8 mouse cellular contexts compared by ENCODE assay signal in genomic region chr7:25686680-25687531, GRCm38 (mm10). TPM values are rescaled to one million over a fixed set of nuclear protein-coding genes. Genes with fewer than 3 reads are reported as not detected.
DNase-seq lines count a peak whose midpoint lies in the region; ATAC-seq and TF ChIP-seq lines count a peak whose summit lies in the region.

TSS of gene Tgfb1 (plus strand) at chr7:25687002.

- peak; percentile 81 for TF ChIP-seq CTCF in layer of hippocampus, adult 2 months (conservative IDR thresholded peaks at IDR 0.05)
- peak; percentile 99; the same call in 1 of the 2 replicates for TF ChIP-seq CTCF in heart, adult 2 months (IDR thresholded peaks at IDR 0.05)

- intact Hi-C loops in heart, adult 2 months (cut with DNase I): loop anchor here (2.0 to 5.0 kb wide), 3 partner anchors 34 to 120 kb away; partner anchors contain the start of gene Hnrnpul1

- no peaks in the 10 kb centered on the region for H3K27me3 ChIP-seq in heart, adult 2 months (ENCODE audit: control insufficient read depth, insufficient read depth, low read length)
- peaks cover 26% of the 10 kb centered on the region for H3K27me3 ChIP-seq in lung, embryonic 15.5 days
- peaks cover 63% of the 10 kb centered on the region for H3K27me3 ChIP-seq in neural tube, embryonic 15.5 days (replicated peaks)

- H3K4me1 ChIP-seq in heart, adult 2 months (ENCODE audit: control insufficient read depth, insufficient read depth, low read length): no peaks in the 10 kb centered on the region; the same call in 1 of the 2 replicates
- H3K4me1 ChIP-seq in lung, embryonic 15.5 days: peaks cover 35% of the 10 kb centered on the region
- H3K4me1 ChIP-seq in neural tube, embryonic 15.5 days: peaks cover 38% of the 10 kb centered on the region

- WGBS in heart, adult 2 months: under 1% methylated on average over 62 of the region's 69 CpGs
- WGBS in lung, embryonic 15.5 days: under 1% methylated on average over 48 of the region's 69 CpGs
- WGBS in neural tube, embryonic 15.5 days: under 1% methylated on average over 50 of the region's 69 CpGs

- H3K79me2 ChIP-seq in heart, adult 2 months (replicated peaks; ENCODE audit: control insufficient read depth, insufficient read depth, low read length): no peaks in the 10 kb centered on the region

- H3K27ac ChIP-seq in layer of hippocampus, adult 2 months: peak within 1 kb of the TSS; percentile 78
- peak within 1 kb of the TSS; percentile 91 for H3K27ac ChIP-seq in heart, adult 2 months
- H3K27ac ChIP-seq in lung, embryonic 15.5 days: peak within 1 kb of the TSS; percentile 92
- peak within 1 kb of the TSS; percentile 51 for H3K27ac ChIP-seq in neural tube, embryonic 15.5 days (replicated peaks)

- no peak for DNase-seq in layer of hippocampus, adult 2 months (ENCODE audit: low spot score in 2 of 2)
- DNase-seq in layer of hippocampus, adult 9-11 months: no peak
- peak; percentile 80 for DNase-seq in embryo, embryonic 9.5 days (ENCODE audit: extremely low spot score)
- peak; percentile 90 to 91 for DNase-seq in heart, adult 2 months
- peak; percentile 82 for DNase-seq in kidney, adult 18-20 months
- DNase-seq in thymus, postnatal 36 days: peak; percentile 91 to 93

- peak; percentile 66 for ATAC-seq in lung, embryonic 15.5 days (ENCODE audit: borderline replicate concordance, extremely low read depth, low FRiP score, low TSS enrichment)
- no peak for ATAC-seq in neural tube, embryonic 15.5 days (ENCODE audit: low FRiP score)

- H3K4me2 ChIP-seq in lung, embryonic 15.5 days: peak within 1 kb of the TSS; percentile 95
- peak within 1 kb of the TSS; percentile 84 for H3K4me2 ChIP-seq in neural tube, embryonic 15.5 days

- H3K9me3 ChIP-seq in lung, embryonic 15.5 days: no peaks in the 10 kb centered on the region
- H3K9me3 ChIP-seq in neural tube, embryonic 15.5 days (replicated peaks): no peaks in the 10 kb centered on the region

- peak; percentile 52 for TF ChIP-seq POLR2A in heart, adult 2 months (IDR thresholded peaks at IDR 0.05; ENCODE audit: insufficient read depth, low read depth, low read length)

- H3K4me3 ChIP-seq in layer of hippocampus, adult 2 months: peak within 1 kb of the TSS; percentile 55
- peak within 1 kb of the TSS; percentile 64 for H3K4me3 ChIP-seq in heart, adult 2 months
- H3K4me3 ChIP-seq in lung, embryonic 15.5 days: peak within 1 kb of the TSS; percentile 72
- peak within 1 kb of the TSS; percentile 45 for H3K4me3 ChIP-seq in neural tube, embryonic 15.5 days (replicated peaks)

- H3K9ac ChIP-seq in heart, adult 2 months (ENCODE audit: low read depth, low read length): peak within 1 kb of the TSS; percentile 87
- peak within 1 kb of the TSS; percentile 69 for H3K9ac ChIP-seq in lung, embryonic 15.5 days
- peak within 1 kb of the TSS; percentile 46 for H3K9ac ChIP-seq in neural tube, embryonic 15.5 days (replicated peaks)

- no peak for TF ChIP-seq EP300 in heart, adult 2 months (IDR thresholded peaks at IDR 0.05; ENCODE audit: insufficient read depth, low read depth, low read length)

- H3K36me3 ChIP-seq in heart, adult 2 months (ENCODE audit: control insufficient read depth, insufficient read depth, low read length): no peaks in the 10 kb centered on the region
- H3K36me3 ChIP-seq in lung, embryonic 15.5 days: no peaks in the 10 kb centered on the region
- H3K36me3 ChIP-seq in neural tube, embryonic 15.5 days: no peaks in the 10 kb centered on the region

RNA-seq across cellular contexts. Expression of gene Tgfb1, which starts in this region (rescaled TPM):
- 1 to 10 TPM; 6.9 TPM for total RNA-seq in layer of hippocampus, adult 2 months (2021)
- total RNA-seq in heart, adult 2 months (2021): 10 to 100 TPM; 21.5 to 22.5 TPM
- 16.3 and 24.7 TPM in 2 replicates for polyA plus RNA-seq in heart, adult 2 months (2012; rRNA removed)
- 2.9 and 3.5 TPM in 2 replicates for polyA plus RNA-seq in lung, embryonic 15.5 days (2015; fragmentation: Nextera tagmentation; extraction: Ambion mirVana)
- 0.88 and 1.8 TPM in 2 replicates for polyA plus RNA-seq in neural tube, embryonic 15.5 days (2015; fragmentation: Nextera tagmentation; extraction: Ambion mirVana)

Comparison
In these comparisons a context has a peak if more than half of its experiments do, and no peak if none do; other contexts are left out.
1. DNase-seq: peak in embryo, embryonic 9.5 days (single experiment), heart, adult 2 months (2 of 2), kidney, adult 18-20 months (single experiment) and thymus, postnatal 36 days (2 of 2); none in layer of hippocampus, adult 2 months (0 of 2) and layer of hippocampus, adult 9-11 months (single experiment).
2. Peak in every context shown above with its lines, with median percentiles within 50 percentile points of each other: H3K27ac ChIP-seq, H3K4me3 ChIP-seq and H3K9ac ChIP-seq.